Mouse (Mus musculus) adrenal gland, adult 10 weeks (tissue): ENCODE measurements around the gene Usp39. TPM values are rescaled to one million over a fixed set of nuclear protein-coding genes. Genes with fewer than 3 reads are reported as not detected.

Experiments
- polyA plus RNA-seq: library from polyadenylated mRNA; stranded (reverse); fragments of 350-450 nt; fragmentation: Illumina TruSeq; extraction: RNeasy Lipid Tissue Mini Kit (QIAGEN cat#74804); gene quantifications from one replicate; pipeline ENCODE4 v1.2.3, GENCODE M21; 2014; ENCODE audit warnings: low read depth, low replicate concordance

The Usp39 gene
- 60.0 TPM for polyA plus RNA-seq

DNA sequence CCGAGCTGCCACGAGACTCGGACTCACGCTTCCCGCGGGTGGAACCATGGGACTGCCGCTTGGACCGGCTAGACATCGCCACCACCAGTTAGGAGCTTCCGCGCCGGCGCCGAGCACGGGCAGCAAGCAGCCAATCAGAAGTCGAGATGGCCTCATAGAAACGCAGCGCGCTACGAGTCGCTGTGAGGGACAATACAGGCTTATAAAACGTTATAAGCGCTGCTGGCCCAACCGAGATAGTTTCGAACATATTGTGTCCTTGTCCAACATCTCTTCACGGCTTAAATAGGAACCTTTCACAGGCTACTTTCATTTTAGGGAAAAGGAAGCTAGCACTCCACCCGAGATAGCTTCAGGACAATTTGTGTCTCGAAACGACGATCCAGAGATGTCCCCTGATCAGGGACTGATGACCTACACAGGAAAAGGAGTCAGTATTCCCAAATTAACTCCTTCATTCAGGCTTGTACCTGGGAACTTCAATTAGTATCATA lies at the start of gene Usp39:
TSS of gene Usp39 (minus strand) at position 111 of the 494 bp plus-strand sequence.

DNA sequence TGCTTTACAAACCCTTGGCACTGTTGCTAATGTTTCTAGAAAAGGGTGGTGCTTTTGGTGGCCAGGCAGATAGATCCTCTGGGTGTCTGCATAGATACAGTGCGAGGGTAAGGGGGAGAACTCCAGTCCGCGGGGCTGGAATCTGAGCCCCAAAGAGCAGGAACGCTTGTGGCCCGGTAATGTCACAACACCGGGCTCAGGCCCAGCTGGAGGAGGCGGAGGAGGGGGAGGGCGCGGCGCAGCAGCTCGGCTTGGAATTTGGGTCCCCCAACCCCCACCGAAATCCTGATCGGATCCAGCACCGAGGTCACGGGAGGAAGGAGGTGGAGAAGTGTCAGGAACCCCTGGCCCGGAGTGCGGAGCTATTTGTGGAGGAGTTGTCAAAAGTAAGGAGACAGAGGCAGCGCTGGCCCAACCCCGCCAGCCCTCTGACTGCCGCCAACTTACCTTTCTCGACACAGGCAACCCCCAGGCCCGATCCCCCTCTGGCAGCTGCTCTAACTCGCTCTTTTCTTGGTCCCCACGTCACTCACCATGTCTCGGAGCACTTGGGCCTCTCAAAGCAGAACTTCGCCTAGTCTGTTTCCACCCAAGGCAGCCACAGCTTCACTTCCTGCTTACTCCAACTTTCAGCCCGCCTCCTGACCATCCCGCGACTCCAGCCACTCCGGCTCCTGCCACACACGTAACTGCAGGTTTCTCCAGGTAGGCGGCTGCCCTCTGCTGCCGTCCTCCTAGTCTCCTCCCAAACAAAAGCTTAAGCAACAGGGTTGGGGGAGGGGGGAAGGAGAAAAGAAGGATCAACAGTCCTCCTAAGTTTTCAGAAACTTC lies 45.2 kb upstream of the Usp39 start, which contains the start of gene Vamp8:
TSS of gene Vamp8 (minus strand) at position 763 of the 831 bp plus-strand sequence.

DNA sequence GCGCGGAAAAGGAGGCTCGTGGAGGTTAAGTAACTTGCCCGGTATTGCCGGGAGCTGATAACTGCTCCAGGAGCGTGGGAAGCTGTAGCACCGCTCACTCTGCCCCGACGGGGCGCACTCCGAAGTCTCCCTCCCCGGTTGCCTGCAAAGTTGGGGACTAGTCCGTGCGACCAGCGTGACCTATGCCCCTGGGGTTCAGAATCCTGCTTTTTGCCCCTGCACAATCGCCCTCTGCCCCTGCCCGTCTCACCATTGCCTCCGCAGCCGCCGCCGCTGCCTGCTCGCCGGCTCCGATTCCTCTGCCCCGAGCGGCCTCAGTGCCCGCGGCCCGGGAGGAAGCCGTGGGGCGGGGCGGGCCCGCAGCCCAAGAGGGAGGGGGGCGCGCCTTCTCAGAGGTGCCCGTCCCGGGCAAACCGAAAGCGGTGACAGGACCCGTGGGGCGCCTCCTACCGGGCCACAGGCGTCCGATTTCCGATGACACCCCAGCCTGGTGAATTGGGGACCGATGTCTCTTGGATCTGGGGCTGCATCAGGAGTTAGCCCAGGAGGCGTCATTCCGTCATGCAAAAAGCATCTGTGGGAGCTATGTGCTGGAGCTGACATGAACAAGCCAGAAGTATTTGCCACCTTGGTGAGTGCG lies 35.3 kb upstream of the Usp39 start, which contains the start of gene Vamp5:
TSS of gene Vamp5 (minus strand) at position 338 of the 640 bp plus-strand sequence.

DNA sequence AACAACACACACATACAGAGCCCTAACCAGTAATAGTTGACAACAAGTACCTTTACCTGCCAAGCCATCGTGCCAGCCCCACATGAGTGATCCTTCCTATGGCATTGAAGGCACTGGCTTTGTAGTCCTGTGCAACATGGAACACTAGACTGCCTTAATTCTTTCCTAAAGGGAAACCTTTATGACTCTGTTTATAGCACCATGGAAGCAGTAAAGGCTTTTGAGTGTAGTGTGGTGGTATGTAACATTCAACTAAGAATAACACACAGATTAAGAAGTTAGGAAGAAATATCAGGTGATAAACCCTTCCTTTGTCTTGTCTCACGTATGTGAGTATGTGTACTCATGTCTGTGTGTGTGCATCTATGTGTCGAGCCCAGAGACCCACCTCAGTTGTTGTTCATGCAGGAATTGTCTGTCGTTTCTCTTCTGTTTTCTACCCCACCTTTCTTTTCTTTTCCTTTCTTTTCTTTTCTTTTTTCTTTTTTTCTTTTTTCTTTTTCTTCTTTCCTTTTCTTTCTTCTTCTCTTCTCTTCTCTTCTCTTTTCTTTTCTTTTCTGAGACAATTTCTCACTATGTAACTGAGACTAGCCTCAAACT lies 22.0 kb upstream of the Usp39 start, which contains the start of gene Rnf181:
TSS of gene Rnf181 (minus strand) at position 113 of the 600 bp plus-strand sequence.

DNA sequence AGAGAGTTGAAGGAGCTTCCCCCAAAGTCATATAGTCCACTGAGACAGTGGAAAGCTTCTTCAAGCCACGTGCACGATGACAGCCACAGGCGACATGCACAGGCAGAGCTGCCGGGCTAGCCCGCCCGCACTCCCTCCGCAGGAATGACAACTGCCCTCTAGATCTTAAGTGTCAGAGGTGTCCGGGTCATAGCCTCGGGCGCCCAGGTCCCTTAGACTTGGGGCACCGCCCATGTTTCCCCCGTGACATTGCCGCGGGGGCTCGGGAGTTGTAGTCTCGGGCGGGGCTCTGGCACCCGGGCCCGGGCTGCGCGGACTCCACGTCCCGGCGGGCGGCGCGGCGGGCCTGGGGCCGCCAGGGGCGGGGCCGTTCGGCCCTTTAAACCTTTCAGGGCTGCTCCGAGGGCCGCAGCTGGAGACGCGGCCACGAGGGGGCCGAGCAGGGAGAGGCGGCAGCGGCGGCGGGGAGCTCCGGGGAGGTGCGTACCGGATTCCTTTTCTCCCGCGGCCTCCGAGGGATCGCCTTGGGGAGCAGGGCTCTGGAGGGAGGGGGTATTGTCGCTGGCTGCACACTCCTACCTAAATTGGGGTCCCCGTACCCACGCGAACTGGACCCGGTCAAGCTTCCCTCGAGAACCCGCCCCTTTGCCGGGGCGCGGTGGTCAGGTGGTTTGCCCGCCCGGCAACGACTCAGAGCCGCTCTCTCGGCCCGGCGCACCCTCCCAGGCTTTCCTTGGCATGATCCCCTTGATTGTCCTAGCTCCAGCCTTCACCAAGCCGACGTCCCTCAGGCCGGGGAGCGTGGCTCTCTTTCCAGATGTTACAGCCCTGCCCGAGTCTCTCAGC lies 10.3 kb upstream of the Usp39 start, which contains the start of gene Tmem150a:
TSS of gene Tmem150a (plus strand) at position 382 of the 846 bp plus-strand sequence.

GRCm38 (mm10) chr6:72347166-72347941 lies 2.4 kb upstream of the Usp39 start, which contains the start of gene 0610030E20Rik:
Gene 0610030E20Rik (plus strand): TSS chr6:72347317.

Other genes starting within 250 kb of the Usp39 start
- 149 TPM for gene St3gal5, start 247.6 kb downstream of the Usp39 start, polyA plus RNA-seq
- not detected for gene Atoh8, start 109.6 kb downstream of the Usp39 start, polyA plus RNA-seq
- not detected for gene Sftpb, start 40.6 kb downstream of the Usp39 start, polyA plus RNA-seq
- 34.3 TPM for gene 0610030E20Rik, start 2.1 kb upstream of the Usp39 start, polyA plus RNA-seq
- 1.2 TPM for gene Tmem150a, start 10.3 kb upstream of the Usp39 start, polyA plus RNA-seq
- 632 TPM for gene Rnf181, start 21.8 kb upstream of the Usp39 start, polyA plus RNA-seq
- gene Vamp5, start 35.3 kb upstream of the Usp39 start, polyA plus RNA-seq: 0.99 TPM
- gene Vamp8, start 45.5 kb upstream of the Usp39 start, polyA plus RNA-seq: 47.5 TPM
- 31.0 TPM for gene Ggcx, start 69.1 kb upstream of the Usp39 start, polyA plus RNA-seq
- 635 TPM for gene Mat2a, start 94.4 kb upstream of the Usp39 start, polyA plus RNA-seq
- not detected for gene Sh2d6, start 176.5 kb upstream of the Usp39 start, polyA plus RNA-seq
- 2.0 TPM for gene Capg, start 199.2 kb upstream of the Usp39 start, polyA plus RNA-seq